Mouse (Mus musculus) midbrain, embryonic 14.5 days (tissue): Measurements from ENCODE around the gene 2810004N23Rik. TPM values are rescaled to one million over a fixed set of nuclear protein-coding genes. Genes with fewer than 3 reads are reported as not detected.

ENCODE experiments used
- ATAC-seq: fragments of 200-750 bp; cut with Nextera tagmentation; 2 replicates; pipeline ENCODE4 v1.8.0; 2017; ENCODE audit warnings: moderate number of reproducible peaks, moderate library complexity; ENCODE audit not compliant: low FRiP score, low TSS enrichment
- DNase-seq: peaks from one replicate; pipeline ENCODE4 v3.0.0-alpha.2; 2015
- H3K27ac ChIP-seq: fragments of 300-500 bp; sonication (generic); replicated peaks from 2 replicates; pipeline ENCODE4 v1.5.1; 2014; ENCODE audit warnings: mild to moderate bottlenecking, low read depth, low read length, moderate library complexity
- H3K27me3 ChIP-seq: fragments of 300-500 bp; sonication (generic); 2 replicates; pipeline ENCODE4 v1.6.1; 2014; ENCODE audit warnings: low read length, control low read depth, mixed read lengths; ENCODE audit not compliant: control insufficient read depth, insufficient read depth
- H3K36me3 ChIP-seq: fragments of 300-500 bp; sonication (generic); 2 replicates; pipeline ENCODE4 v1.6.1; 2014; ENCODE audit warnings: low read length, control low read depth; ENCODE audit not compliant: control insufficient read depth, insufficient read depth
- H3K4me1 ChIP-seq: fragments of 300-500 bp; sonication (generic); 2 replicates; pipeline ENCODE4 v1.6.1; 2014; ENCODE audit warnings: mild to moderate bottlenecking, antibody characterized with exemption, low read length, control low read depth; ENCODE audit not compliant: control insufficient read depth, insufficient read depth
- H3K4me2 ChIP-seq: fragments of 300-500 bp; sonication (generic); 2 replicates; pipeline ENCODE4 v1.6.1; 2014; ENCODE audit warnings: mild to moderate bottlenecking, low read length, moderate library complexity
- H3K4me3 ChIP-seq: fragments of 300-500 bp; sonication (generic); replicated peaks from 2 replicates; pipeline ENCODE4 v1.5.1; 2014; ENCODE audit warnings: low read depth, low read length
- H3K9ac ChIP-seq: fragments of 300-500 bp; sonication (generic); replicated peaks from 2 replicates; pipeline ENCODE4 v1.6.1; 2014; ENCODE audit warnings: mild to moderate bottlenecking, low read length, moderate library complexity
- H3K9me3 ChIP-seq: fragments of 300-500 bp; sonication (generic); 2 replicates; pipeline ENCODE4 v1.6.1; 2016; ENCODE audit warnings: low read length, control low read depth, mixed read lengths; ENCODE audit not compliant: control insufficient read depth
- WGBS: fragments of 180-500 bp; shearing (Covaris S2); extraction: QIAGEN DNeasy Blood & Tissue Kit; methylation state at CpG from one replicate; pipeline ENCODE4 v1.1.7; 2014; 5-methylcytosine and 5-hydroxymethylcytosine counted together
- polyA plus RNA-seq: library from polyadenylated mRNA; unstranded; fragments of >200 nt; fragmentation: Nextera tagmentation; extraction: Ambion mirVana; gene quantifications from 2 replicates; pipeline ENCODE4 v1.2.1, GENCODE M21; 2014

Gene 2810004N23Rik
- polyA plus RNA-seq, 1 experiment from 2014 or later = 24.2 TPM

DNA sequence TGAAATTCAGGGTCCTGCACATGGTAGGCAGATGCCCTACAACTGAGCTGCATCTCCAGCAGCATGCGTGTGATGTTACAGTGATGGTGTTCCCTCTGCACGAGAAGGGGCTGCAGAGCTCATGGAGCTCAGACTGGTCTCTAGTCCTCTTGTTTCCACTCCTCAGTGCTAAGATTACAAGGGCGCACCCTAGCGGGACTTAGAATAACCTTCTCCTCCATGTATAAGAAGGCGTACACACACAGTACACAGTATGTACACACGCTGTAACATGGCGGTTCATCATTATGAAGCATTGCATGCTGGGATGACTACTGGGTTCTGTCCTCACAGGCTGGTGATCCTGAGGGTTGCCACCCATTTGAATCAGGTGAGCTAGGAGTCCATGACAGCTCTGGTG lies 9.2 kb upstream of the 2810004N23Rik start:
- H3K36me3 ChIP-seq = peaks cover 65% of the 10 kb centered on the region
- H3K9ac ChIP-seq = no peak overlapping the region
- no peak overlapping the region for H3K27ac ChIP-seq
- ATAC-seq = no peak
- no peak for DNase-seq
- 94% methylated on average over 7 of the region's 7 CpGs for WGBS
- no peaks in the 10 kb centered on the region for H3K27me3 ChIP-seq
- H3K4me1 ChIP-seq = no peaks in the 10 kb centered on the region
- H3K9me3 ChIP-seq = no peaks in the 10 kb centered on the region
- H3K4me2 ChIP-seq = no peak overlapping the region
- H3K4me3 ChIP-seq = no peak overlapping the region

- Histone ChIP-seq H3K9me3 (no peaks in the 10 kb centered on the region), H3K9ac (no peak overlapping the region), H3K4me3 (no peak overlapping the region), H3K27ac (no peak overlapping the region), H3K27me3 (no peaks in the 10 kb centered on the region), H3K36me3 (peaks cover 60% of the 10 kb centered on the region), H3K4me1 (no peaks in the 10 kb centered on the region), H3K4me2 (no peak overlapping the region)
- no peak for DNase-seq
- no peak for ATAC-seq
- 91% methylated on average over 7 of the region's 7 CpGs for WGBS
Measured at GRCm38 (mm10) chr8:124871474-124871873, 8.6 kb upstream of the 2810004N23Rik start.

GRCm38 (mm10) chr8:124869708-124870107 lies 6.8 kb upstream of the 2810004N23Rik start:
- no peak for DNase-seq
- Histone ChIP-seq H3K27ac (no peak overlapping the region), H3K9me3 (no peaks in the 10 kb centered on the region), H3K27me3 (no peaks in the 10 kb centered on the region), H3K4me1 (no peaks in the 10 kb centered on the region), H3K4me2 (no peak overlapping the region), H3K36me3 (peaks cover 42% of the 10 kb centered on the region), H3K9ac (no peak overlapping the region), H3K4me3 (no peak overlapping the region)
- no peak for ATAC-seq
- 93% methylated on average over 6 of the region's 6 CpGs for WGBS

GRCm38 (mm10) chr8:124867126-124867525 lies 4.2 kb upstream of the 2810004N23Rik start:
- 91% methylated on average over 2 of the region's 2 CpGs for WGBS
- ATAC-seq (no peak), DNase-seq (no peak)
- peaks cover 17% of the 10 kb centered on the region for H3K36me3 ChIP-seq
- no peak overlapping the region for H3K4me2 ChIP-seq
- no peaks in the 10 kb centered on the region for H3K9me3 ChIP-seq
- H3K27ac ChIP-seq = no peak overlapping the region
- H3K9ac ChIP-seq = no peak overlapping the region
- H3K27me3 ChIP-seq = no peaks in the 10 kb centered on the region
- no peak overlapping the region for H3K4me3 ChIP-seq
- H3K4me1 ChIP-seq = peaks cover 8% of the 10 kb centered on the region

GRCm38 (mm10) chr8:124866669-124867068 lies 3.7 kb upstream of the 2810004N23Rik start:
- Histone ChIP-seq H3K27me3 (no peaks in the 10 kb centered on the region), H3K4me2 (no peak overlapping the region), H3K9me3 (no peaks in the 10 kb centered on the region), H3K4me3 (no peak overlapping the region), H3K4me1 (peaks cover 8% of the 10 kb centered on the region), H3K9ac (no peak overlapping the region), H3K36me3 (peaks cover 12% of the 10 kb centered on the region), H3K27ac (no peak overlapping the region)
- DNase-seq (no peak), ATAC-seq (no peak)
- 94% methylated on average over 3 of the region's 3 CpGs for WGBS

DNA sequence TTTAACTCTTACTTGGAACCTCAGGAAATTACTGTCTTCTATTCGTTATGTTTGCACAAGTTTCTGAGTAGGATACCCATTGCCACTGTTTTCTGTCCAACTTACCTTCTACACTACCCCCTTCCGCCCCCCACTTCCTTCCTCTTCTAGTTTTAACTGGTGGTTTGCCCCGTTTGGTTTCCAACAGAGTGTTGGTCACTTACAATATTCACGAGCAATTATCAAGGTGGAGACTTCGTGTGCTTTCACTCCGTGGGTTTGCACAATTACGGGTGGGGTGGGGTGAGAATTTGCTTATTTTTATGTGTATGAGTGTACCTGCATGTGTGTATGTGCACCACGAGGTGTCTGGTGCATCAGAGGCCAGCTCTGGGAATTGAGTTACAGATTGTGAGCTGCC lies 809 bp upstream of the 2810004N23Rik start:
- H3K27ac ChIP-seq = peak overlapping the region; percentile 90; the same call in 1 of the 2 replicates
- peaks cover 8% of the 10 kb centered on the region for H3K4me1 ChIP-seq
- H3K9ac ChIP-seq = peak overlapping the region; percentile 96; the same call in 1 of the 2 replicates
- peak overlapping the region; percentile 92 for H3K4me3 ChIP-seq
- no peaks in the 10 kb centered on the region for H3K27me3 ChIP-seq
- 24% methylated on average over 8 of the region's 8 CpGs for WGBS
- peak overlapping the region; percentile 85 for H3K4me2 ChIP-seq
- H3K9me3 ChIP-seq = no peaks in the 10 kb centered on the region
- DNase-seq (no peak), ATAC-seq (no peak)
- H3K36me3 ChIP-seq = peaks cover 21% of the 10 kb centered on the region

DNA sequence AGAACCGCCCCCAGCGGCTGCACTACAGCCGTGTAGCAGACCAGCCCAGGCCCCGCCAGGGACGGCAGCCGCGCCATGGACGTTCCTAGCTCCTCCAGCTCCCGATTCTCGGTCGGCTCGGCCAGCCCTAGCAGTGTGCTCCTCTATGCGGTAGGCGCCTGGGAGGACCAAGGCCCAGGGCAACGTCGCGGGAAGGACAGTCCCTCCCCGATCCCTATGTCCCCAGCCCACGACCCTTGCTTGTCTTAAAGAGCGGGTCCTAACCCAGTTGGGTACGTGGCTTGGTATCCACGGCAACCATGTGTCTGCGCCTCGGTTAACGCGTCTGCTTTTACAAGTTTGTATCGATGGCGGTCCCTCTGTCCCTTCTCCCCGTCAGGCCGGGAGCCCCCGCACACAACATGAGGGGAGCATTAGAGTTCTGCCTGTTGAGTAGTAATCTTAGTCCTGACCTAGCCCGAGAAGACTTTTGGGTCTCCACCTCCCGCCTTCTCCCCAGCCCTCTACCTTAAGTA lies 300 bp upstream of the 2810004N23Rik start:
- H3K36me3 ChIP-seq = peaks cover 27% of the 10 kb centered on the region
- peak overlapping the region; percentile 96 for H3K9ac ChIP-seq
- DNase-seq (no peak), ATAC-seq (peak; percentile 78; the same call in 1 of the 2 replicates)
- H3K4me3 ChIP-seq = peak overlapping the region; percentile 92
- H3K27ac ChIP-seq = peak overlapping the region; percentile 90
- H3K27me3 ChIP-seq = no peaks in the 10 kb centered on the region
- H3K4me2 ChIP-seq = peak overlapping the region; percentile 85
- peaks cover 8% of the 10 kb centered on the region for H3K4me1 ChIP-seq
- under 1% methylated on average over 33 of the region's 33 CpGs for WGBS
- H3K9me3 ChIP-seq = no peaks in the 10 kb centered on the region

DNA sequence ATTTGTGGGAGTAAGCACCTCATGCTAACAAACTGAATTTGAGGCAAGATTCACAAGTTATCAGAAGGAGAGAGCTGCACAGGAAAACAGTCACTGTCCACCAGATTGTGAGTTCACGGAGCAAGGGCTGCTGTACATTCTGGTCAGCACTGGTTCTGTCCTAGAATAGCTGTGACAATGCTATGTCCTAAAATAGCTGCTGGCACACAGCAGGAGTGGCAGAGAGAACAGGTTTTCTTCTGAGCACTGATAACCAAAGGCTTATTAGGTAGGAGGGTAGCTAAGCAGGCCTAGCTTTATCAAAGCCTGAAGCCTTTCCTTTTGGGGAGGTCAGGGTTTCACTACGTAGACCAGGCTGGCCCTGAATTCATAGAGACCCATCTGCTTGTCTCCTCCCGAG lies 2.7 kb downstream of the 2810004N23Rik start:
- Histone ChIP-seq H3K9ac (no peak overlapping the region), H3K4me2 (no peak overlapping the region), H3K4me1 (peaks cover 8% of the 10 kb centered on the region), H3K9me3 (no peaks in the 10 kb centered on the region), H3K36me3 (peaks cover 36% of the 10 kb centered on the region), H3K4me3 (no peak overlapping the region), H3K27me3 (no peaks in the 10 kb centered on the region), H3K27ac (no peak overlapping the region)
- 95% methylated on average over 3 of the region's 3 CpGs for WGBS
- DNase-seq = no peak
- ATAC-seq = no peak

GRCm38 (mm10) chr8:124859466-124859865 lies 3.5 kb downstream of the 2810004N23Rik start:
- Histone ChIP-seq H3K4me1 (peaks cover 8% of the 10 kb centered on the region), H3K9me3 (no peaks in the 10 kb centered on the region), H3K27me3 (no peaks in the 10 kb centered on the region), H3K4me2 (no peak overlapping the region), H3K36me3 (peaks cover 38% of the 10 kb centered on the region), H3K9ac (no peak overlapping the region), H3K4me3 (no peak overlapping the region), H3K27ac (no peak overlapping the region)
- no peak for ATAC-seq
- DNase-seq = no peak
